Mouse (Mus musculus) testis, adult 2 months (tissue): ENCODE results near the gene Ctnna3. TPM values are rescaled to one million over a fixed set of nuclear protein-coding genes. Genes with fewer than 3 reads are reported as not detected.

Source experiments
- H3K27ac ChIP-seq: fragments of 200-500 bp; 2 replicates; pipeline ENCODE4 v1.5.1; 2012; ENCODE audit warnings: low read depth, low read length; ENCODE audit not compliant: control insufficient read depth, insufficient read depth
- H3K27me3 ChIP-seq: fragments of 200-500 bp; 2 replicates; pipeline ENCODE4 v1.6.1; 2012; ENCODE audit warnings: mild to moderate bottlenecking, low read length, moderate library complexity; ENCODE audit not compliant: control insufficient read depth, insufficient read depth
- H3K36me3 ChIP-seq: fragments of 200-500 bp; 2 replicates; pipeline ENCODE4 v1.6.1; 2012; ENCODE audit warnings: mild to moderate bottlenecking, low read length; ENCODE audit not compliant: control insufficient read depth, insufficient read depth
- H3K4me1 ChIP-seq: fragments of 200-500 bp; 2 replicates; pipeline ENCODE4 v1.6.1; 2012; ENCODE audit warnings: low read length; ENCODE audit not compliant: control insufficient read depth, insufficient read depth
- H3K4me3 ChIP-seq: fragments of 200-500 bp; 2 replicates; pipeline ENCODE4 v1.5.1; 2012; ENCODE audit warnings: low read depth, mild to moderate bottlenecking, low read length, moderate library complexity, mixed read lengths; ENCODE audit not compliant: control insufficient read depth
- CTCF ChIP-seq: fragments of 200-500 bp; IDR thresholded peaks from 2 replicates; pipeline ENCODE4 v1.5.1; 2012; ENCODE audit warnings: low read depth, mild to moderate bottlenecking, inconsistent platforms, low read length, moderate library complexity; ENCODE audit not compliant: control insufficient read depth, insufficient read depth, insufficient replicate concordance
- POLR2A ChIP-seq: fragments of 200-500 bp; IDR thresholded peaks from 2 replicates; pipeline ENCODE4 v1.6.1; 2012; ENCODE audit warnings: low read depth, mild to moderate bottlenecking, inconsistent platforms, low read length, moderate library complexity; ENCODE audit not compliant: control insufficient read depth
- polyA plus RNA-seq: library from polyadenylated mRNA; depleted of rRNA; stranded (reverse); fragments of >200 nt; gene quantifications from 2 replicates; pipeline ENCODE4 v1.2.3, GENCODE M21; 2012

Ctnna3 gene
- polyA plus RNA-seq, 1 experiment, result 38.9 TPM

- H3K4me3 ChIP-seq, result no peak overlapping the region
- H3K27ac ChIP-seq, result no peak overlapping the region
- TF ChIP-seq POLR2A (no peak), CTCF (no peak)
- H3K4me1 ChIP-seq, result peaks cover 10% of the 10 kb centered on the region
- H3K36me3 ChIP-seq, result no peaks in the 10 kb centered on the region
- no peaks in the 10 kb centered on the region for H3K27me3 ChIP-seq
Measured at GRCm38 (mm10) chr10:63653571-63653970, 223.7 kb downstream of the Ctnna3 start.

DNA sequence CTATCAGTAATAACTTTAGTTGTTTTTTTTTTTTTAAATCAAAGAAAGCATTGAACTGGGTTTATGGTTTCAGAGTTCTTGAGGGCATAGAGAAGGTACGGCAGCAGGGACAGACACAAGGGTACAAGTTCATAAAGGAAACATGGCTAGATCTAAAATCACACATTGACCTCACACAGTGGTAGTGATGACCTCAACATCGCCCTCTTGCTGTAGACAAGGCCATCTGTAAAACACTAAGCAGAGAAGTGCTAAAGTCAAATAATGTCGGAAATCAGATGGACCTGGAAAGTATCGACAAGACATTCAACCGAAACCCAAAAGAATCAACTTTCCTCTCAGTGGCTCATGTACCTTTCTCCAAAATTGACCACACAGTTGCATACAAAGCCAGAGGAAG lies 224.7 kb downstream of the Ctnna3 start:
- no peak overlapping the region for H3K4me3 ChIP-seq
- peaks cover 10% of the 10 kb centered on the region for H3K4me1 ChIP-seq
- H3K27ac ChIP-seq, result no peak overlapping the region
- TF ChIP-seq CTCF (no peak), POLR2A (no peak)
- H3K36me3 ChIP-seq, result no peaks in the 10 kb centered on the region
- H3K27me3 ChIP-seq, result no peaks in the 10 kb centered on the region

DNA sequence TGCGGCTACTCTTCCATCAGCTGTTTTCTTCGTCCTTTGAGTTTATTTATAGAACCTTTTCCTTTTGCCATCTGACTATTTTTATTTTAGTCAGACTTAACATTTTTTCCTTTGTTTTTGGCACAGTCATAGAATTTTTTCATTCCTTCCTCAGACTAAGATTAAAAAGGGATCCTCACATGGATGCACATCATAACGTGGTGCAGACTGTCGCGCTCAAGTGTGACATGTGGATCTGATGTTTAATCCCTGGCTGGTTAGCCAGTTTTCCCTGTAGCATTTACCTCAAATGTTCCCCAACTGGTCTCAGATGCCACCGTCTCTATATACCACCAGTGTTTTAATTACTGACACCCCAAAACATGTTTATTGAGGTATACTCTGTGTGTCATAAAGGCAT lies 246.4 kb downstream of the Ctnna3 start:
- no peak overlapping the region for H3K4me3 ChIP-seq
- no peak overlapping the region for H3K27ac ChIP-seq
- no peaks in the 10 kb centered on the region for H3K4me1 ChIP-seq
- H3K27me3 ChIP-seq, result no peaks in the 10 kb centered on the region
- H3K36me3 ChIP-seq, result no peaks in the 10 kb centered on the region
- no peak for TF ChIP-seq CTCF
- no peak for TF ChIP-seq POLR2A

DNA sequence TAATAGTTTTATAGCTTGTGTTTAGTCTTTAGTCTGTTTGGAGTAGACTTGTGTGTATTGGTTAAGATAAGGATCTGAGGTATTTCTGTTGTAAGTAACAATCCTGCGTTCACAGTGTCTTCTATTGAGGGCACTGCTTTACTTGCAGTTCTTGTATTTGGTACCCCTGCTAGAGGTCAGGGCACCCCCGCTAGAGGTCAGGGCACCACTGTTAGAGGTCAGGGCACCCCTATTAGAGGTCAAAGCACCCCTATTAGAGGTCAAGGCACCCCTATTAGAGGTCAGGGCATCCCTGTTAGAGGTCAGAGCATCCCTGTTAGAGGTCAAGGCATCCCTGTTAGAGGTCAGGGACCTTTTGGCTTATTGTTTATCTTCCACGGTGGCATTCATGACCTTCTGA lies 259.3 kb downstream of the Ctnna3 start:
- Histone ChIP-seq H3K27me3 (no peaks in the 10 kb centered on the region), H3K36me3 (no peaks in the 10 kb centered on the region), H3K27ac (no peak overlapping the region), H3K4me3 (no peak overlapping the region), H3K4me1 (no peaks in the 10 kb centered on the region)
- TF ChIP-seq POLR2A (no peak), CTCF (no peak)

DNA sequence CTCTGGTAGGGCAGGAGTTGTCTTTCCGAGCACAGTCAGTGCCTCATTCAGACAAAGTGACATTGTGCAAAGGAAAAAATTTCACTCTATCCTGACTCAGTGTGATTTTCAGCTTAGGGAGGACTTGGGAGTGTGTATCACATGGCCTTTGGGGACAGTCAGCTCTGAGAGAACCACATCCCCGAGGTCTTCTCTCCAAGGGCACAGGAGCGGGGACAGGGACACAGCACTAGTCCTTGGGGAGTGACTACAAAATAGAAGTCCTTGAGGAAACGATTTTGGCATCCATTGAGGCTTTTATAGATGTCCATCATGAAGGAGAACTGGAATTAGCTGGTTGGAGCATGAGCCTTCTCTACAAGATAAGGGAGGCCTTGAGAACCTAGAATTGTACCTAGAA lies 259.8 kb downstream of the Ctnna3 start:
- TF ChIP-seq CTCF (no peak), POLR2A (no peak)
- Histone ChIP-seq H3K27ac (no peak overlapping the region), H3K4me3 (no peak overlapping the region), H3K36me3 (no peaks in the 10 kb centered on the region), H3K27me3 (no peaks in the 10 kb centered on the region), H3K4me1 (no peaks in the 10 kb centered on the region)

GRCm38 (mm10) chr10:63692039-63692438 lies 262.1 kb downstream of the Ctnna3 start:
- TF ChIP-seq POLR2A (no peak), CTCF (peak; percentile 12; the same call in 1 of the 2 replicates)
- Histone ChIP-seq H3K27ac (no peak overlapping the region), H3K4me3 (no peak overlapping the region), H3K4me1 (no peaks in the 10 kb centered on the region), H3K36me3 (no peaks in the 10 kb centered on the region), H3K27me3 (no peaks in the 10 kb centered on the region)

DNA sequence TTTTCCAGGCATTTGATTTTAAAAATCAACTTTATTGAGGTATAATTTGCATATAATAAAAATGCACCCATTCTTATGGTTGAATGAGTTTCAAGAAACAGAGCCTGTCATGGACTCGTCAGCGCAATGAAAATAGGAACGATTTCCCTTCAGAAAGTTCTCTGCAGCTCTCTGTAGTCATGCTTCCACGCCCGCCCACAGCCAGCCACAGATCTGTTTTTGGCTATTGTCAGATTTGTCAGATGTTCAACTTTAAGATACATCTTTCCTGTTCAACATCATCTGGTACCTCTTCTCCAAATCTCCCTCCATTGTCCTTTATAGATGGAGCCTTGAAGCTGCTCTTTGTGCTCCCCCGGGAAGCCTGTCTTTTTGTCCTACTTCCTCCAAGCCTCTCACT lies 280.3 kb downstream of the Ctnna3 start:
- H3K36me3 ChIP-seq, result no peaks in the 10 kb centered on the region
- H3K4me1 ChIP-seq, result no peaks in the 10 kb centered on the region
- no peak overlapping the region for H3K27ac ChIP-seq
- no peak for TF ChIP-seq CTCF
- TF ChIP-seq POLR2A, result no peak
- no peak overlapping the region for H3K4me3 ChIP-seq
- no peaks in the 10 kb centered on the region for H3K27me3 ChIP-seq

DNA sequence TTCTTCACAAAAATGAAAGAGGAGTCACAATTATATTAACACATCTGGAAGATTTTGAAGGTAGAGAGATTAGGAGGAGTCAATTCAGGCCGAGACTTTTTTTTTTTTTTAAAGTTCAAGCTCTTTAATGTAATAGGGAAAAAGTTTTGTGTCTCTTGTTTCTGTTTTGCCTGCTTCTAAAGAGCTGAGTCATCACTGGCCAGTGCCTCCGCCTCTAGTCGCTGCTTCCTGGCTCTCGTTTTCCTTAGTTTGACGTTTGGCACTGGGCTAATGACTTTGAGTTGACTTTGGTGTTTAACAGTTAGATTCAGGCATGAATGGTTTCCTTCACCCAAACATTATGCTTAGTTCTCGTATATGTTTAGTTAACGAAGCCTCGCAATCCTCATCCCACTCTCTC lies 282.6 kb downstream of the Ctnna3 start:
- Histone ChIP-seq H3K4me1 (no peaks in the 10 kb centered on the region), H3K27me3 (no peaks in the 10 kb centered on the region), H3K36me3 (no peaks in the 10 kb centered on the region), H3K4me3 (no peak overlapping the region), H3K27ac (no peak overlapping the region)
- TF ChIP-seq CTCF (no peak), POLR2A (no peak)
